Mouse (Mus musculus) stomach, embryonic 15.5 days (tissue): Measurements from ENCODE around the gene Hist1h4a. TPM values are rescaled to one million over a fixed set of nuclear protein-coding genes. Genes with fewer than 3 reads are reported as not detected.

Experiments
- ATAC-seq: fragments of 200-750 bp; cut with Nextera tagmentation; 2 replicates; pipeline ENCODE4 v1.8.0; 2017; ENCODE audit warnings: low read depth, moderate number of reproducible peaks, moderate TSS enrichment; ENCODE audit not compliant: insufficient read depth, low FRiP score
- H3K27ac ChIP-seq: fragments of 300-500 bp; sonication (generic); 2 replicates; pipeline ENCODE4 v1.5.1; 2015; ENCODE audit warnings: mild to moderate bottlenecking, inconsistent platforms
- H3K27me3 ChIP-seq: fragments of 300-500 bp; sonication (generic); replicated peaks from 2 replicates; pipeline ENCODE4 v1.6.1; 2015; ENCODE audit warnings: inconsistent platforms
- H3K36me3 ChIP-seq: fragments of 300-500 bp; sonication (generic); 2 replicates; pipeline ENCODE4 v1.6.1; 2015; ENCODE audit warnings: inconsistent platforms
- H3K4me1 ChIP-seq: fragments of 300-500 bp; sonication (generic); 2 replicates; pipeline ENCODE4 v1.6.1; 2015; ENCODE audit warnings: inconsistent platforms
- H3K4me2 ChIP-seq: fragments of 300-500 bp; sonication (generic); 2 replicates; pipeline ENCODE4 v1.6.1; 2015; ENCODE audit warnings: mild to moderate bottlenecking, inconsistent platforms
- H3K4me3 ChIP-seq: fragments of 300-500 bp; sonication (generic); replicated peaks from 2 replicates; pipeline ENCODE4 v1.5.1; 2015; ENCODE audit warnings: inconsistent platforms
- H3K9ac ChIP-seq: fragments of 300-500 bp; sonication (generic); 2 replicates; pipeline ENCODE4 v1.6.1; 2015; ENCODE audit warnings: inconsistent platforms
- H3K9me3 ChIP-seq: fragments of 300-500 bp; sonication (generic); 2 replicates; pipeline ENCODE4 v1.6.1; 2016; ENCODE audit warnings: inconsistent platforms
- WGBS: fragments of 180-500 bp; shearing (Covaris S2); methylation state at CpG from one replicate; pipeline ENCODE4 v1.1.7; 2015; 5-methylcytosine and 5-hydroxymethylcytosine counted together
- microRNA-seq: library from miRNA; unstranded; fragments of <30 nt; microRNA quantifications from one replicate; pipeline ENCODE4, GENCODE M21; 2016
- polyA plus RNA-seq: library from polyadenylated mRNA; unstranded; fragments of >200 nt; fragmentation: Nextera tagmentation; extraction: Ambion mirVana; gene quantifications from 2 replicates; pipeline ENCODE4 v1.2.1, GENCODE M21; 2015

The Hist1h4a gene
- polyA plus RNA-seq, 1 experiment from 2014 or later: 0.42 TPM

DNA sequence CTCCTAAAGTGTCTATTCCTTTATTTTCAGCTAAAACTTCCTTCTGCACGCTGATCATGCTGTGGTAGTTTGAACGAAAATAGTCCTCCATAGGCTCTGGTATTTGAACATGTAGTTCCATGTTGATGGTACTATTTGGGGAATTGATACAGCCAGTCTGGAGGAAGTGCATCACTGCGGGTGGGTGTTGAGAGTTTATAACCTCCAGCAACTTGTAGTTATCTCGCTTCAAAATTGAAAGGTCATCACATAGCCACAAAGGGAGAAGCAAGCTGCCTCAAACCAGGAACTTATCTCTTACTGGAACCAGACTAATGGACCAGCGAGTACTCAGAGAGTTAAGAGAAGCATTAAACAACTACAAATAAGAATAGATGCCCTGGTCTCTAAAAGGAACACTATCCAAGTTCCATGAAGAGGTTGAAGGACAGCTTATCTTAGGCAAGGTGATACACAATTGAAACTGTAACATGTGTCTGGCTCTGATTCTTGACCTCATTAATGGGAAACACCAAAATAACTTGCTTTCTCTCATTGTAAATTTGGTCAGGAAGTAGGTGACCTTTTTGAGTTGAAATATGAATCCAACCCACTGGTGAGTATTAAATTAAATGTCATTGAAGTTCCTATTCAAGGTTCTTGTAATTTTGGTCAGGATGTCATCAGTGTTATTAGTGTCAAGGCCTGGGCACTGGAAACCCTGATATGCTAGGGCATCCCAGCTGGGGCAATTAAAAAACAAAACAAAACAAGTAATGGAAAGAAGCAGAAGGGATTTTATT is 44.6 kb downstream of the Hist1h4a start:
- no peak for ATAC-seq
- Histone ChIP-seq H3K27me3 (no peaks in the 10 kb centered on the region), H3K9ac (no peak overlapping the region), H3K27ac (no peak overlapping the region), H3K4me1 (no peaks in the 10 kb centered on the region), H3K4me2 (no peak overlapping the region), H3K9me3 (no peaks in the 10 kb centered on the region), H3K36me3 (no peaks in the 10 kb centered on the region), H3K4me3 (no peak overlapping the region)
- WGBS: 80% methylated on average over 5 of the region's 5 CpGs

Small RNA genes within 50 kb of the gene (microRNA-seq; reads per million reads assigned to microRNA genes)
- gene Gm44314 (not detected), gene Gm44484 (not detected)

Other genes starting within 250 kb of the Hist1h4a start
- gene Hist1h4h, start 230.2 kb downstream of the Hist1h4a start, polyA plus RNA-seq: 6.1 and 7.3 TPM in 2 replicates
- 4.1 and 13.0 TPM in 2 replicates for gene Hist1h2af, start 227.3 kb downstream of the Hist1h4a start, polyA plus RNA-seq
- 6.5 and 7.3 TPM in 2 replicates for gene Hist1h3g, start 225.8 kb downstream of the Hist1h4a start, polyA plus RNA-seq
- 1.0 and 1.5 TPM in 2 replicates for gene Hist1h2bh, start 217.8 kb downstream of the Hist1h4a start, polyA plus RNA-seq
- 0.83 and 0.94 TPM in 2 replicates for gene Hist1h3f, start 217.2 kb downstream of the Hist1h4a start, polyA plus RNA-seq
- gene Hist1h4f, start 209.6 kb downstream of the Hist1h4a start, polyA plus RNA-seq: 1.7 and 2.0 TPM in 2 replicates
- gene Hist1h1d, start 208.0 kb downstream of the Hist1h4a start, polyA plus RNA-seq: 0.89 and 0.98 TPM in 2 replicates
- 6.7 TPM in 2 replicates for gene Hist1h3e, start 198.9 kb downstream of the Hist1h4a start, polyA plus RNA-seq
- gene Hist1h2ae, start 190.0 kb downstream of the Hist1h4a start, polyA plus RNA-seq: 95.8 and 121 TPM in 2 replicates
- gene Hist1h2bg, start 189.8 kb downstream of the Hist1h4a start, polyA plus RNA-seq: 11.7 and 17.0 TPM in 2 replicates
- gene Hist1h2bf, start 187.0 kb downstream of the Hist1h4a start, polyA plus RNA-seq: 3.5 and 3.8 TPM in 2 replicates
- 2.4 and 3.4 TPM in 2 replicates for gene Hist1h2ad, start 186.8 kb downstream of the Hist1h4a start, polyA plus RNA-seq
- gene Hist1h3d, start 185.5 kb downstream of the Hist1h4a start, polyA plus RNA-seq: 5.7 and 7.9 TPM in 2 replicates
- gene Hist1h4d, start 179.6 kb downstream of the Hist1h4a start, polyA plus RNA-seq: 117 and 130 TPM in 2 replicates
- 2.9 TPM in 2 replicates for gene Hist1h2be, start 140.1 kb downstream of the Hist1h4a start, polyA plus RNA-seq
- 24.6 and 25.3 TPM in 2 replicates for gene Hist1h1e, start 138.7 kb downstream of the Hist1h4a start, polyA plus RNA-seq
- gene Hist1h2ac, start 77.3 kb downstream of the Hist1h4a start, polyA plus RNA-seq: 1.9 and 2.4 TPM in 2 replicates
- 104 and 105 TPM in 2 replicates for gene Hist1h2bc, start 77.0 kb downstream of the Hist1h4a start, polyA plus RNA-seq
- 0.19 TPM in 1 of 2 replicates, not detected in the other for gene Hist1h1t, start 65.4 kb downstream of the Hist1h4a start, polyA plus RNA-seq
- 4.0 and 6.1 TPM in 2 replicates for gene Hist1h4c, start 62.8 kb downstream of the Hist1h4a start, polyA plus RNA-seq
- gene Hfe, start 50.4 kb downstream of the Hist1h4a start, polyA plus RNA-seq: 7.9 and 8.8 TPM in 2 replicates
- 50.6 and 54.3 TPM in 2 replicates for gene Hist1h1c, start 22.4 kb downstream of the Hist1h4a start, polyA plus RNA-seq
- 5.5 and 5.7 TPM in 2 replicates for gene Hist1h3c, start 15.6 kb downstream of the Hist1h4a start, polyA plus RNA-seq
- 2.5 and 3.4 TPM in 2 replicates for gene Hist1h2bb, start 14.5 kb downstream of the Hist1h4a start, polyA plus RNA-seq
- gene Hist1h2ab, start 10.1 kb downstream of the Hist1h4a start, polyA plus RNA-seq: 43.8 and 63.1 TPM in 2 replicates
- 7.4 and 10.6 TPM in 2 replicates for gene Hist1h3b, start 9.0 kb downstream of the Hist1h4a start, polyA plus RNA-seq
- 3.5 and 4.1 TPM in 2 replicates for gene Hist1h4b, start 4.2 kb downstream of the Hist1h4a start, polyA plus RNA-seq
- gene Hist1h3a, start 1.2 kb upstream of the Hist1h4a start, polyA plus RNA-seq: 4.8 and 6.9 TPM in 2 replicates
- 2.0 and 2.9 TPM in 2 replicates for gene Hist1h1a, start 2.4 kb upstream of the Hist1h4a start, polyA plus RNA-seq
- gene Trim38, start 8.7 kb upstream of the Hist1h4a start, polyA plus RNA-seq: 0.06 TPM in 1 of 2 replicates, not detected in the other
- 0.13 and 0.15 TPM in 2 replicates for gene Slc17a2, start 45.8 kb upstream of the Hist1h4a start, polyA plus RNA-seq
- gene Slc17a3, start 78.2 kb upstream of the Hist1h4a start, polyA plus RNA-seq: 0.34 and 0.36 TPM in 2 replicates
- 0.06 and 0.19 TPM in 2 replicates for gene Slc17a1, start 106.5 kb upstream of the Hist1h4a start, polyA plus RNA-seq
- 4.0 and 4.7 TPM in 2 replicates for gene Slc17a4, start 153.8 kb upstream of the Hist1h4a start, polyA plus RNA-seq
- gene Hist1h2ba, start 172.9 kb upstream of the Hist1h4a start, polyA plus RNA-seq: not detected in 2 replicates
- not detected in 2 replicates for gene Hist1h2aa, start 173.2 kb upstream of the Hist1h4a start, polyA plus RNA-seq
- 5.0 and 6.4 TPM in 2 replicates for gene Scgn, start 230.0 kb upstream of the Hist1h4a start, polyA plus RNA-seq